Mouse (Mus musculus) hindbrain, embryonic 15.5 days (tissue): ENCODE results near the gene Apoc2. TPM values are rescaled to one million over a fixed set of nuclear protein-coding genes. Genes with fewer than 3 reads are reported as not detected.

Source experiments
- ATAC-seq: fragments of 200-750 bp; cut with Nextera tagmentation; 2 replicates; pipeline ENCODE4 v1.8.0; 2017; ENCODE audit warnings: low read depth, moderate number of reproducible peaks, moderate TSS enrichment; ENCODE audit not compliant: low FRiP score
- H3K27ac ChIP-seq: fragments of 300-500 bp; sonication (generic); replicated peaks from 2 replicates; pipeline ENCODE4 v1.5.1; 2015; ENCODE audit warnings: mild to moderate bottlenecking, inconsistent platforms
- H3K27me3 ChIP-seq: fragments of 300-500 bp; sonication (generic); 2 replicates; pipeline ENCODE4 v1.6.1; 2015; ENCODE audit warnings: control low read depth, inconsistent platforms
- H3K36me3 ChIP-seq: fragments of 300-500 bp; sonication (generic); 2 replicates; pipeline ENCODE4 v1.6.1; 2015; ENCODE audit warnings: control low read depth, inconsistent platforms
- H3K4me1 ChIP-seq: fragments of 300-500 bp; sonication (generic); replicated peaks from 2 replicates; pipeline ENCODE4 v1.6.1; 2015; ENCODE audit warnings: control low read depth, inconsistent platforms
- H3K4me2 ChIP-seq: fragments of 300-500 bp; sonication (generic); 2 replicates; pipeline ENCODE4 v1.6.1; 2015; ENCODE audit warnings: moderate library complexity, mild to moderate bottlenecking, inconsistent platforms
- H3K4me3 ChIP-seq: fragments of 300-500 bp; sonication (generic); 2 replicates; pipeline ENCODE4 v1.5.1; 2015; ENCODE audit warnings: mild to moderate bottlenecking, inconsistent platforms
- H3K9ac ChIP-seq: fragments of 300-500 bp; sonication (generic); 2 replicates; pipeline ENCODE4 v1.6.1; 2015; ENCODE audit warnings: inconsistent platforms
- H3K9me3 ChIP-seq: fragments of 300-500 bp; sonication (generic); 2 replicates; pipeline ENCODE4 v1.6.1; 2016; ENCODE audit warnings: control low read depth, inconsistent platforms
- WGBS: fragments of 180-500 bp; shearing (Covaris S2); methylation state at CpG from one replicate; pipeline ENCODE4 v1.1.7; 2015; 5-methylcytosine and 5-hydroxymethylcytosine counted together
- polyA plus RNA-seq: library from polyadenylated mRNA; unstranded; fragments of >200 nt; fragmentation: Nextera tagmentation; extraction: Ambion mirVana; gene quantifications from 2 replicates; pipeline ENCODE4 v1.2.1, GENCODE M21; 2015

Apoc2 gene
- 0.58 and 1.1 TPM in 2 replicates for polyA plus RNA-seq

GRCm38 (mm10) chr7:19677872-19678271, at the start of gene Apoc2:
Gene Apoc2, minus strand, starts transcription at chr7:19677941.
- Histone ChIP-seq H3K27ac (no peak within 1 kb of the TSS), H3K9ac (no peak within 1 kb of the TSS), H3K4me3 (no peak within 1 kb of the TSS), H3K4me2 (no peak within 1 kb of the TSS), H3K36me3 (no peaks in the 10 kb centered on the region), H3K27me3 (no peaks in the 10 kb centered on the region), H3K4me1 (no peaks in the 10 kb centered on the region), H3K9me3 (no peaks in the 10 kb centered on the region)
- WGBS = 80% methylated on average over 8 of the region's 8 CpGs
- no peak for ATAC-seq

- H3K4me3 ChIP-seq = no peak overlapping the region
- ATAC-seq = no peak
Measured at GRCm38 (mm10) chr7:19726541-19726940, 48.8 kb upstream of the Apoc2 start.

GRCm38 (mm10) chr7:19724167-19724566, 46.4 kb upstream of the Apoc2 start:
- no peak overlapping the region for H3K4me3 ChIP-seq
- no peaks in the 10 kb centered on the region for H3K9me3 ChIP-seq
- no peak for ATAC-seq
- H3K27ac ChIP-seq = no peak overlapping the region
- 96% methylated on average over 12 of the region's 12 CpGs for WGBS
- no peaks in the 10 kb centered on the region for H3K4me1 ChIP-seq
- no peak overlapping the region for H3K9ac ChIP-seq
- H3K36me3 ChIP-seq = peaks cover 57% of the 10 kb centered on the region
- H3K4me2 ChIP-seq = no peak overlapping the region
- H3K27me3 ChIP-seq = no peaks in the 10 kb centered on the region

More at GRCm38 (mm10) chr7:19726541-19726940, 48.8 kb upstream of the Apoc2 start:
- Histone ChIP-seq H3K27me3 (no peaks in the 10 kb centered on the region), H3K27ac (no peak overlapping the region), H3K4me1 (no peaks in the 10 kb centered on the region), H3K36me3 (peaks cover 76% of the 10 kb centered on the region), H3K9me3 (no peaks in the 10 kb centered on the region), H3K4me2 (no peak overlapping the region), H3K9ac (no peak overlapping the region)
- WGBS = 92% methylated on average over 4 of the region's 4 CpGs

GRCm38 (mm10) chr7:19722754-19723195, 45.0 kb upstream of the Apoc2 start:
- Histone ChIP-seq H3K36me3 (peaks cover 43% of the 10 kb centered on the region), H3K4me1 (no peaks in the 10 kb centered on the region), H3K9me3 (no peaks in the 10 kb centered on the region), H3K9ac (no peak overlapping the region), H3K4me2 (no peak overlapping the region), H3K27me3 (no peaks in the 10 kb centered on the region), H3K4me3 (no peak overlapping the region), H3K27ac (no peak overlapping the region)
- ATAC-seq = no peak
- 88% methylated on average over 6 of the region's 6 CpGs for WGBS

- Histone ChIP-seq H3K4me3 (no peak overlapping the region), H3K9ac (no peak overlapping the region), H3K4me1 (peaks cover 14% of the 10 kb centered on the region), H3K27ac (no peak overlapping the region), H3K27me3 (no peaks in the 10 kb centered on the region), H3K9me3 (no peaks in the 10 kb centered on the region), H3K36me3 (peaks cover 21% of the 10 kb centered on the region), H3K4me2 (no peak overlapping the region)
- 94% methylated on average over 4 of the region's 4 CpGs for WGBS
- ATAC-seq = no peak
Measured at GRCm38 (mm10) chr7:19719200-19719599, 41.5 kb upstream of the Apoc2 start.

- Histone ChIP-seq H3K27ac (no peak overlapping the region), H3K27me3 (no peaks in the 10 kb centered on the region)
- no peak for ATAC-seq
Measured at GRCm38 (mm10) chr7:19718297-19718952, 40.7 kb upstream of the Apoc2 start.

GRCm38 (mm10) chr7:19717346-19717745, 39.6 kb upstream of the Apoc2 start:
- Histone ChIP-seq H3K9ac (no peak overlapping the region), H3K27me3 (no peaks in the 10 kb centered on the region), H3K4me3 (no peak overlapping the region), H3K4me2 (no peak overlapping the region), H3K9me3 (no peaks in the 10 kb centered on the region), H3K36me3 (peaks cover 11% of the 10 kb centered on the region), H3K4me1 (peaks cover 25% of the 10 kb centered on the region), H3K27ac (no peak overlapping the region)
- WGBS = 96% methylated on average over 4 of the region's 4 CpGs
- ATAC-seq = no peak

More at GRCm38 (mm10) chr7:19718297-19718952, 40.7 kb upstream of the Apoc2 start:
- H3K9ac ChIP-seq = no peak overlapping the region
- no peak overlapping the region for H3K4me2 ChIP-seq
- H3K4me3 ChIP-seq = no peak overlapping the region
- H3K36me3 ChIP-seq = peaks cover 17% of the 10 kb centered on the region
- H3K9me3 ChIP-seq = no peaks in the 10 kb centered on the region
- WGBS = 93% methylated on average over 5 of the region's 5 CpGs
- H3K4me1 ChIP-seq = peaks cover 21% of the 10 kb centered on the region

- Histone ChIP-seq H3K27ac (peak overlapping the region; percentile 92), H3K4me3 (peak overlapping the region; percentile 35; the same call in 1 of the 2 replicates), H3K27me3 (no peaks in the 10 kb centered on the region), H3K9ac (peak overlapping the region; percentile 36; the same call in 1 of the 2 replicates), H3K36me3 (peaks cover 16% of the 10 kb centered on the region), H3K4me2 (peak overlapping the region; percentile 56), H3K4me1 (peaks cover 25% of the 10 kb centered on the region), H3K9me3 (no peaks in the 10 kb centered on the region)
- WGBS = 90% methylated on average over 2 of the region's 2 CpGs
- ATAC-seq = no peak
Measured at GRCm38 (mm10) chr7:19716822-19717221, 39.1 kb upstream of the Apoc2 start.

GRCm38 (mm10) chr7:19716055-19716682, 38.4 kb upstream of the Apoc2 start:
- Histone ChIP-seq H3K27ac (peak overlapping the region; percentile 92), H3K36me3 (peaks cover 16% of the 10 kb centered on the region), H3K4me1 (peaks cover 25% of the 10 kb centered on the region), H3K4me3 (peak overlapping the region; percentile 35), H3K27me3 (no peaks in the 10 kb centered on the region), H3K9ac (peak overlapping the region; percentile 36), H3K4me2 (peak overlapping the region; percentile 56), H3K9me3 (no peaks in the 10 kb centered on the region)
- WGBS = 5% methylated on average over 18 of the region's 18 CpGs
- ATAC-seq = no peak

GRCm38 (mm10) chr7:19715239-19716054, 37.7 kb upstream of the Apoc2 start, which contains the start of gene Tomm40:
Gene Tomm40, minus strand, starts transcription at chr7:19715438.
- under 1% methylated on average over 58 of the region's 59 CpGs for WGBS
- ATAC-seq = peak; percentile 99

GRCm38 (mm10) chr7:19714836-19715235, 37.1 kb upstream of the Apoc2 start:
- Histone ChIP-seq H3K27me3 (no peaks in the 10 kb centered on the region), H3K4me2 (peak overlapping the region; percentile 77), H3K9ac (peak overlapping the region; percentile 79), H3K9me3 (no peaks in the 10 kb centered on the region), H3K36me3 (peaks cover 25% of the 10 kb centered on the region), H3K4me3 (peak overlapping the region; percentile 66), H3K27ac (peak overlapping the region; percentile 75), H3K4me1 (peaks cover 25% of the 10 kb centered on the region)
- ATAC-seq = no peak
- WGBS = 0% methylated on average over 38 of the region's 39 CpGs

More at GRCm38 (mm10) chr7:19715239-19716054, 37.7 kb upstream of the Apoc2 start, which contains the start of gene Tomm40:
- peaks cover 20% of the 10 kb centered on the region for H3K36me3 ChIP-seq
- no peaks in the 10 kb centered on the region for H3K27me3 ChIP-seq
- H3K4me3 ChIP-seq = peak within 1 kb of the TSS; percentile 66
- H3K27ac ChIP-seq = peak within 1 kb of the TSS; percentile 92
- peaks cover 25% of the 10 kb centered on the region for H3K4me1 ChIP-seq
- peak within 1 kb of the TSS; percentile 79 for H3K9ac ChIP-seq
- no peaks in the 10 kb centered on the region for H3K9me3 ChIP-seq
- peak within 1 kb of the TSS; percentile 77 for H3K4me2 ChIP-seq
